Mouse (Mus musculus) liver, embryonic 14.5 days (tissue): Measurements from ENCODE around the gene Ctnnd2. TPM values are rescaled to one million over a fixed set of nuclear protein-coding genes. Genes with fewer than 3 reads are reported as not detected.

Experiments used
- ATAC-seq: fragments of 200-750 bp; cut with Nextera tagmentation; 2 replicates; pipeline ENCODE4 v1.8.0; 2017; ENCODE audit warnings: moderate number of reproducible peaks, mild to moderate bottlenecking, moderate library complexity; ENCODE audit not compliant: insufficient read depth
- DNase-seq, 3 experiments: peaks; one replicate each; pipeline ENCODE4 v3.0.0-alpha.2; 2012 to 2013; ENCODE audit warnings: low read depth in 3 of 3, low spot score in 3 of 3
- H3K27ac ChIP-seq: fragments of 300-500 bp; sonication (generic); 2 replicates; pipeline ENCODE4 v1.5.1; 2014; ENCODE audit warnings: moderate library complexity, mild to moderate bottlenecking, control low read depth, inconsistent platforms
- H3K27me3 ChIP-seq: fragments of 300-500 bp; sonication (generic); 2 replicates; pipeline ENCODE4 v1.6.1; 2014; ENCODE audit warnings: mild to moderate bottlenecking, low read length, moderate library complexity; ENCODE audit not compliant: control insufficient read depth, insufficient read depth
- H3K36me3 ChIP-seq: fragments of 300-500 bp; sonication (generic); replicated peaks from 2 replicates; pipeline ENCODE4 v1.6.1; 2014; ENCODE audit warnings: low read depth; ENCODE audit not compliant: control insufficient read depth, insufficient read depth
- H3K4me1 ChIP-seq, 2 experiments: fragments of 200-500 bp in 1 of 2; fragments of 300-500 bp in 1 of 2; sonication (generic) in 1 of 2; replicated peaks; 2 replicates each; pipeline ENCODE4 v1.6.1; 2012 to 2014; ENCODE audit warnings: antibody characterized with exemption in 1 of 2, inconsistent platforms in 1 of 2, low read length in 1 of 2; ENCODE audit not compliant: control insufficient read depth in 2 of 2, insufficient read depth in 2 of 2
- H3K4me2 ChIP-seq: fragments of 300-500 bp; sonication (generic); 2 replicates; pipeline ENCODE4 v1.6.1; 2014; ENCODE audit warnings: low read depth, mild to moderate bottlenecking, control low read depth, moderate library complexity
- H3K4me3 ChIP-seq, 2 experiments: fragments of 200-500 bp in 1 of 2; fragments of 300-500 bp in 1 of 2; sonication (generic) in 1 of 2; 2 replicates each; pipeline ENCODE4 v1.5.1; 2012 to 2014; ENCODE audit warnings: low read depth in 2 of 2, low read length in 2 of 2, mild to moderate bottlenecking in 2 of 2, control low read depth in 1 of 2, inconsistent platforms in 1 of 2, moderate library complexity in 1 of 2; ENCODE audit not compliant: insufficient read depth in 1 of 2
- H3K9ac ChIP-seq: fragments of 300-500 bp; sonication (generic); replicated peaks from 2 replicates; pipeline ENCODE4 v1.6.1; 2014; ENCODE audit warnings: mild to moderate bottlenecking, control low read depth, moderate library complexity
- H3K9me3 ChIP-seq: fragments of 300-500 bp; sonication (generic); 2 replicates; pipeline ENCODE4 v1.6.1; 2016; ENCODE audit warnings: low read length, mixed read lengths; ENCODE audit not compliant: control insufficient read depth
- CTCF ChIP-seq: IDR thresholded peaks from 2 replicates; pipeline ENCODE4 v1.5.1; 2016; ENCODE audit warnings: antibody characterized with exemption, low read depth, control low read depth
- EP300 ChIP-seq: IDR thresholded peaks from 2 replicates; pipeline ENCODE4 v1.6.1; 2016; ENCODE audit warnings: antibody characterized with exemption, low read depth
- WGBS: fragments of 180-500 bp; shearing (Covaris S2); extraction: QIAGEN DNeasy Blood & Tissue Kit; methylation state at CpG from one replicate; pipeline ENCODE4 v1.1.7; 2014; ENCODE audit not compliant: insufficient replicate concordance; 5-methylcytosine and 5-hydroxymethylcytosine counted together
- polyA plus RNA-seq, 2 experiments: library from polyadenylated mRNA; depleted of rRNA in 1 of 2; stranded (reverse) in 1 of 2; unstranded in 1 of 2; fragments of >200 nt; fragmentation: Nextera tagmentation in 1 of 2; extraction: Ambion mirVana in 1 of 2; gene quantifications; 2 replicates each; pipeline versions ENCODE4 v1.2.1 to v1.2.3; 2012 to 2014

Gene Ctnnd2
- polyA plus RNA-seq, 2 experiments = 0.09 to 0.11 TPM

DNA sequence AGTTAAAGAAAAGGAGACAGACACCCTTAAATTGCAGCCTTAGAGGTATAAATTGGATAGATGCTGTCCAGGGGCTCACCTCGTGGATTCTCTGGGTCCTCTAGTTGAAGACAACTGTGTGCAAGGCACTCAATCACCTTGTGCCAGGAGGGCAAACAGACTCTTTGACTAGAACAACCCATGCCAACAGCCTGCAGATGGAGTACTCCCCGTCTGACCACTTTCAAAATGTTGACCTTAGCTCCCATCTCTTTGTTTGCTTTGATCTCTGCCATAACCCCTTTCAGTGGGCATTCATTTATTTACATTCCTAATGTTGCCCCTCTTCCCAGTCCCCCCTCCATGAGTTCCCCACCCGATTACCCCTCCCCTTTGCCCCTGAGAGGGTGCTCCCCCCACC is 891.3 kb downstream of the Ctnnd2 start:
- H3K9ac ChIP-seq = no peak overlapping the region
- DNase-seq (no peak), ATAC-seq (no peak)
- H3K27me3 ChIP-seq = no peaks in the 10 kb centered on the region
- H3K36me3 ChIP-seq = no peaks in the 10 kb centered on the region
- H3K4me3 ChIP-seq = no peak overlapping the region
- H3K9me3 ChIP-seq = no peaks in the 10 kb centered on the region
- no peak overlapping the region for H3K4me2 ChIP-seq
- WGBS = 41% methylated on average over 3 of the region's 3 CpGs
- no peak overlapping the region for H3K27ac ChIP-seq
- TF ChIP-seq CTCF (no peak), EP300 (no peak)
- no peaks in the 10 kb centered on the region for H3K4me1 ChIP-seq

DNA sequence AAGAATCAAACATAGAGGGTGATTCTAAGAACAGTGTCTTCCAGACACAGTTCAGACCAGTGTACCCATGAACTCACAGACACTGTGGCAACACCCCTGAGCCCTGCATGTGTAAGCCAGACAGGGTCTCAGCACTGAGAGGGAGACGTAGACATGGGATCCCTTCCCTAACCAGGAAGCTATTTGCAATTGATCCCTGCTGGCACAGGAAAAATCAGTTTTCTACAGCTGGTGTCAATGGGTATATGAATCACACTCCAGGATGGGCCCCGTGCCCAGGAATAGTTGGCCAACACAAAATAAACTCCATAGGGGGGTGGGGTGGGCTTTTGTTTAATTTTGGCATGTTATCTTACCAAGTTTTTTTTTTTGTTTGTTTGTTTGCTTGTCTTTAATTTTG is 895.7 kb downstream of the Ctnnd2 start:
- Histone ChIP-seq H3K27me3 (no peaks in the 10 kb centered on the region), H3K4me2 (no peak overlapping the region), H3K27ac (no peak overlapping the region), H3K9ac (no peak overlapping the region), H3K36me3 (no peaks in the 10 kb centered on the region), H3K9me3 (no peaks in the 10 kb centered on the region), H3K4me3 (no peak overlapping the region), H3K4me1 (no peaks in the 10 kb centered on the region)
- DNase-seq (no peak), ATAC-seq (no peak)
- 41% methylated on average over 2 of the region's 2 CpGs for WGBS
- TF ChIP-seq EP300 (no peak), CTCF (no peak)

DNA sequence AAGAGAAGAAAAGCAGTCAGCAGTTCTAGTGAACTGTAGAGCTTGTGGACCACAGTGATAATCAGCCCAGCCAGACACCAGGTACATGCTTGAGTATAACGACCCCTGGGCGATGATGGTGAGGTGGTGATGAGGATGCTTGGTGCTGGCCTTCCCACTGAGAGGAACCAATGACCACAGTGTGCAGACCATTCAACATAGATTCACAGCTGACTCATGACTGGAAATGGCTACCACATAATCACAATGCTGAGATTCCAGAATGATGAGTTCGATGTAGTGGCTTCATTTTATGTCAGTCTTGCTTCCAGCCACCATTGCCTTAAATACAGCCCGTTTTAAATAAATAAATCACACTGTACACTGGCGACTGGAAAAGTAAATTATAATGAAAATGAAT is 897.9 kb downstream of the Ctnnd2 start:
- ATAC-seq = no peak
- no peaks in the 10 kb centered on the region for H3K27me3 ChIP-seq
- H3K9ac ChIP-seq = no peak overlapping the region
- no peak overlapping the region for H3K4me2 ChIP-seq
- 55% methylated on average over 5 of the region's 5 CpGs for WGBS
- no peak for TF ChIP-seq CTCF
- no peak for TF ChIP-seq EP300
- no peak for DNase-seq
- H3K4me3 ChIP-seq = no peak overlapping the region
- no peak overlapping the region for H3K27ac ChIP-seq
- no peaks in the 10 kb centered on the region for H3K9me3 ChIP-seq
- no peaks in the 10 kb centered on the region for H3K4me1 ChIP-seq
- H3K36me3 ChIP-seq = no peaks in the 10 kb centered on the region
